Mouse (Mus musculus) forebrain, embryonic 11.5 days (tissue): ENCODE results near the gene Atcay. TPM values are rescaled to one million over a fixed set of nuclear protein-coding genes. Genes with fewer than 3 reads are reported as not detected.
A peak's percentile ranks its signal among the peaks of the same experiment; 100 is the strongest.

ENCODE experiments used
- ATAC-seq: fragments of 200-750 bp; cut with Nextera tagmentation; replicated peaks from 2 replicates; pipeline ENCODE4 v1.8.0; 2017; ENCODE audit warnings: moderate TSS enrichment; ENCODE audit not compliant: low FRiP score
- DNase-seq: peaks from one replicate; pipeline ENCODE4 v3.0.0-alpha.2; 2017; ENCODE audit warnings: low spot score
- H3K27ac ChIP-seq: fragments of 300-500 bp; sonication (generic); 2 replicates; pipeline ENCODE4 v1.5.1; 2014; ENCODE audit warnings: low read depth, low read length
- H3K27me3 ChIP-seq: fragments of 300-500 bp; sonication (generic); 2 replicates; pipeline ENCODE4 v1.6.1; 2014; ENCODE audit warnings: mild to moderate bottlenecking, low read length, mixed read lengths; ENCODE audit not compliant: control insufficient read depth, insufficient read depth
- H3K36me3 ChIP-seq: fragments of 300-500 bp; sonication (generic); 2 replicates; pipeline ENCODE4 v1.6.1; 2014; ENCODE audit warnings: mild to moderate bottlenecking, low read length, moderate library complexity, mixed read lengths; ENCODE audit not compliant: control insufficient read depth, insufficient read depth
- H3K4me1 ChIP-seq: fragments of 300-500 bp; sonication (generic); replicated peaks from 2 replicates; pipeline ENCODE4 v1.6.1; 2014; ENCODE audit warnings: low read length, mixed read lengths; ENCODE audit not compliant: control insufficient read depth, insufficient read depth
- H3K4me2 ChIP-seq: fragments of 300-500 bp; sonication (generic); 2 replicates; pipeline ENCODE4 v1.6.1; 2014; ENCODE audit warnings: low read depth, mild to moderate bottlenecking, low read length, moderate library complexity, mixed read lengths; ENCODE audit not compliant: severe bottlenecking
- H3K4me3 ChIP-seq: fragments of 300-500 bp; sonication (generic); 2 replicates; pipeline ENCODE4 v1.5.1; 2014; ENCODE audit warnings: low read depth, low read length
- H3K9ac ChIP-seq: fragments of 300-500 bp; sonication (generic); 2 replicates; pipeline ENCODE4 v1.6.1; 2014; ENCODE audit warnings: low read length
- H3K9me3 ChIP-seq: fragments of 300-500 bp; sonication (generic); 2 replicates; pipeline ENCODE4 v1.6.1; 2016; ENCODE audit warnings: low read length, mixed read lengths; ENCODE audit not compliant: control insufficient read depth
- WGBS: fragments of 180-500 bp; shearing (Covaris S2); extraction: QIAGEN DNeasy Blood & Tissue Kit; methylation state at CpG from one replicate; pipeline ENCODE4 v1.1.7; 2014; 5-methylcytosine and 5-hydroxymethylcytosine counted together
- polyA plus RNA-seq: library from polyadenylated mRNA; unstranded; fragments of >200 nt; fragmentation: Nextera tagmentation; extraction: Ambion mirVana; gene quantifications from 2 replicates; pipeline ENCODE4 v1.2.1, GENCODE M21; 2014

Atcay gene
- polyA plus RNA-seq, 1 experiment from 2014 or later, result 20.9 TPM

DNA sequence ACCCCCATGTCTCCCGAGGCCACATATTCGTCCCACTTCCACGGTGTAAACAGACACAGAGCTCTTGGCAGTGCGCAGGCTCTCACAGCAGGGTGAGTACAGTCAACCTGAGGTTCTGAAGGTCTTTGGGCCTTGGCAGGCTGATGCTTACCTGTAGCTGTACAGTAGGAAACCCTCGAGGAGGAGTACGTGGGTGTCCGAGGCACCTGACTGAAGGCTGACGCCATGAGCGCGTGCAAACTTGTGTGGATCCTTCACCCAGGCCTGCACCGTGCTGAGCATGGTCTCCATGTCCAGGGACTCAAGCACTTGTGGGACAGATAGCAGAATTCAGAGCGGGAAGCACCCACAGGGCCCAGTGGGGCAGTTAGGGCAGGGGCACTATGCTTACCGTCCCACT is 30.5 kb downstream of the Atcay start:
- Histone ChIP-seq H3K9me3 (no peaks in the 10 kb centered on the region), H3K4me3 (no peak overlapping the region), H3K27me3 (peaks cover 12% of the 10 kb centered on the region), H3K9ac (no peak overlapping the region), H3K27ac (no peak overlapping the region), H3K4me1 (no peaks in the 10 kb centered on the region), H3K36me3 (no peaks in the 10 kb centered on the region), H3K4me2 (no peak overlapping the region)
- DNase-seq (no peak), ATAC-seq (no peak)
- WGBS, result 86% methylated on average over 13 of the region's 13 CpGs

DNA sequence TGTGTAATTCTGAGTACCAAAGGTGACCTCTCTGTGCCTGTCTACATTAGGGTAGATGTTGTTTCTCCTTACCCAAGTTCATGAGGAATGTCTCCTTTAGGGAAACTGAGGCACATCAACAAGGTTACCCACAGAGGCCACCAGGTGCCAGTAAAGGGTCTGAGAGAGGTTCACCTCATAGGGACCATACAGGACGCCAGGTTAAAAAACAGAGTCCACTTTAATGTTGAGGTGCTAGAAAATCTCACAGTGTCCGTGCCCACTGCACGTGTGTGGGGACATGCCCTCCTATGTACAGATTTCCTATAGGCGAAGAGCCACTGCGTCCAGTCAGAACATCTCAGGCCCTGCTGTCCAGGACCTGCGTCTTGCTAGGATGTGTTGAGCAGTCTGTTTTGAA is 31.6 kb downstream of the Atcay start:
- H3K4me1 ChIP-seq, result peaks cover 6% of the 10 kb centered on the region; the same call in 1 of the 2 replicates
- WGBS, result 87% methylated on average over 6 of the region's 6 CpGs
- no peak overlapping the region for H3K4me3 ChIP-seq
- no peaks in the 10 kb centered on the region for H3K9me3 ChIP-seq
- no peak overlapping the region for H3K27ac ChIP-seq
- ATAC-seq (no peak), DNase-seq (no peak)
- H3K36me3 ChIP-seq, result no peaks in the 10 kb centered on the region
- H3K4me2 ChIP-seq, result no peak overlapping the region
- H3K27me3 ChIP-seq, result peaks cover 23% of the 10 kb centered on the region
- no peak overlapping the region for H3K9ac ChIP-seq

DNA sequence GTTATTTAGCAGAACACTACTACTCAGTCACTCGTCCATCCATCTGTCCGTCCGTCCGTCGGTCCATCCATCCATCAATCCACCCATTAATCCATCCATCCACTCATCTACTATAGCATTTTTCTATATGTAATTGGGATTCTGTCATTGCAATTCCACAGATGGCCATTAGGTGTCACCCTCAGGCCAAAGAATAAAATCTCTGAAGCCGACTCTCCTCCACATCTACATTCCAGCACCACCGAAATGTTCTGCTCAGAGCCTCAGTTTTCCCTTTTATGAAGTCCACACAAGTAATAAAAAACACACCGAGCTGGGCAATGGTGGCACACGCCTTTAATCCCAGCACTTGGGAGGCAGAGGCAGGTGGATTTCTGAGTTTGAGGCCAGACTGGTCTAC is 32.4 kb downstream of the Atcay start:
- H3K36me3 ChIP-seq, result no peaks in the 10 kb centered on the region
- 3% methylated on average over 9 of the region's 9 CpGs for WGBS
- no peak overlapping the region for H3K4me3 ChIP-seq
- H3K9ac ChIP-seq, result no peak overlapping the region
- no peak overlapping the region for H3K4me2 ChIP-seq
- H3K27ac ChIP-seq, result no peak overlapping the region
- H3K9me3 ChIP-seq, result no peaks in the 10 kb centered on the region
- peaks cover 8% of the 10 kb centered on the region; the same call in 1 of the 2 replicates for H3K4me1 ChIP-seq
- peaks cover 26% of the 10 kb centered on the region for H3K27me3 ChIP-seq
- DNase-seq, result peak; percentile 71
- ATAC-seq, result no peak

DNA sequence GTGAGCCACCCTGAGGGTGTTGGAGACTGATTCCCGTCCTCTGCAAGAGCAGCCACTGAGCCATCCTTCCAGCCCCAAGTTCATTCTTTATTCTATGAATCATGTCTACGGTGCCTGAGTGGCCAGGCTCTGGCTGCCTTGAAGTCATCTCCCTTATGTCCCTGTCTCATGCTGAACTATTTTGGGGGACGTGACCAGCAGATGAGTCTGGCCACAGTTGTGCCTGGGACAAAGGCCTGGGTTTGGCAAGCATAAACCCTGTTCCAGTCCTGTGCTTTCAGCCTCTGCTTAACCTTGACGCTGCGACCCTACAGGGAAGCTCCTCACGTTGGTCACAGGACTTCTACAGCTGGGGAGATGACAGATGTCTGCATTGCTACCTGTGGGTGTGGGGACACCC is 33.3 kb downstream of the Atcay start:
- no peak for DNase-seq
- no peak for ATAC-seq
- H3K9me3 ChIP-seq, result no peaks in the 10 kb centered on the region
- no peak overlapping the region for H3K27ac ChIP-seq
- H3K36me3 ChIP-seq, result no peaks in the 10 kb centered on the region
- peaks cover 13% of the 10 kb centered on the region for H3K4me1 ChIP-seq
- peaks cover 27% of the 10 kb centered on the region for H3K27me3 ChIP-seq
- no peak overlapping the region for H3K9ac ChIP-seq
- WGBS, result 52% methylated on average over 6 of the region's 6 CpGs
- H3K4me2 ChIP-seq, result no peak overlapping the region
- no peak overlapping the region for H3K4me3 ChIP-seq

DNA sequence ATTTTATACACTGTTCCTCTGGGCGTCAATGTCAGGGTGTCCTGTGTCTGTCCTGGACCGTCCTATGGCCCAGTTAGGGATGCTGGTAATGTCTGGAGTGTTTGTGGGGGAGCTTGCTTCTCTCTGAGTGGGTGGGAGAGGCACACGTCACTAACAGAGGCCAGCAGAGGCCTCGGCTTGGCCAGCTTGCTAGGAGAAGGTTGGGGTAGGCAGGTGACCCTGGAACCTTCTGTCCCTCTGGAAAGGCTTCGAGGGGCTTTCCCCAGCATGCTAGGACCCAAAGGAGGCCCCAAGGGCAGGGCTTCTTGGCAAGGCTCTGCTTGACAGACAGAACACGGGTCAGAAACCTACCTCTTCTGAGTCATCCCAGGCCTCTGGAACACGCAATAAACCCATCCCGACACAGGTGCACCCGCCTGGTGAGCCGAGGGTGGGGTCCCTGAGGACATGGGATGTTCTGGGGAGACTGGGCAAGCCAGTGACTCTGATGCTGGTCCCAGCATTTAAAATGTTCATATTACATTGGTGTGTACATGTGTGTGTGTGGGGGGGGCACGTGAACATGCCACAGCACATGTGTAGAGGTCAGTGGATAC is 34.1 kb downstream of the Atcay start:
- no peak overlapping the region for H3K27ac ChIP-seq
- ATAC-seq (no peak), DNase-seq (no peak)
- peaks cover 27% of the 10 kb centered on the region for H3K27me3 ChIP-seq
- H3K4me2 ChIP-seq, result no peak overlapping the region
- 71% methylated on average over 11 of the region's 11 CpGs for WGBS
- H3K4me3 ChIP-seq, result no peak overlapping the region
- no peaks in the 10 kb centered on the region for H3K36me3 ChIP-seq
- H3K9me3 ChIP-seq, result no peaks in the 10 kb centered on the region
- H3K4me1 ChIP-seq, result peaks cover 13% of the 10 kb centered on the region
- no peak overlapping the region for H3K9ac ChIP-seq

DNA sequence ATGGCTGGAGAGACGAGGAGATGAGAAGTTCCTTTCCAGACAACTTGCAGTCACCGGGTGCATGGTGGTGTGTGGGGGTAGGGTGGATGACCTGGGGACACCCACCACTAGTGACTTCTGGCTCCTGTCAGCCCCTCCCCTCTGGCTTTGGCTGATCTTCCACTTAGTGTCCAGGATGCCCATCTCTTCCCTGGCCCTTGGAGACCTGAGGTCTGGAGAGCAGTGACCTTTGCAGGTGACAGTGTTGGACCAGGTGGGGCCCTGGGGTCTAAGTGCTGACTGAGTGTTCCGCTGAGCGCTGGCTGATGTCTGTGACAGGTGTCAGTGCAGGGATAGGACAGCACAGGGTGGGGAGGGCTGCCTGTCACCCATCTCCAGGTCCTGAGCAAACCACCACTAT is 35.3 kb downstream of the Atcay start:
- Histone ChIP-seq H3K9ac (no peak overlapping the region), H3K27ac (no peak overlapping the region), H3K36me3 (no peaks in the 10 kb centered on the region; the same call in 1 of the 2 replicates), H3K4me2 (no peak overlapping the region), H3K9me3 (no peaks in the 10 kb centered on the region), H3K4me3 (no peak overlapping the region), H3K27me3 (peaks cover 27% of the 10 kb centered on the region), H3K4me1 (peaks cover 13% of the 10 kb centered on the region)
- no peak for DNase-seq
- WGBS, result 73% methylated on average over 4 of the region's 4 CpGs
- no peak for ATAC-seq

DNA sequence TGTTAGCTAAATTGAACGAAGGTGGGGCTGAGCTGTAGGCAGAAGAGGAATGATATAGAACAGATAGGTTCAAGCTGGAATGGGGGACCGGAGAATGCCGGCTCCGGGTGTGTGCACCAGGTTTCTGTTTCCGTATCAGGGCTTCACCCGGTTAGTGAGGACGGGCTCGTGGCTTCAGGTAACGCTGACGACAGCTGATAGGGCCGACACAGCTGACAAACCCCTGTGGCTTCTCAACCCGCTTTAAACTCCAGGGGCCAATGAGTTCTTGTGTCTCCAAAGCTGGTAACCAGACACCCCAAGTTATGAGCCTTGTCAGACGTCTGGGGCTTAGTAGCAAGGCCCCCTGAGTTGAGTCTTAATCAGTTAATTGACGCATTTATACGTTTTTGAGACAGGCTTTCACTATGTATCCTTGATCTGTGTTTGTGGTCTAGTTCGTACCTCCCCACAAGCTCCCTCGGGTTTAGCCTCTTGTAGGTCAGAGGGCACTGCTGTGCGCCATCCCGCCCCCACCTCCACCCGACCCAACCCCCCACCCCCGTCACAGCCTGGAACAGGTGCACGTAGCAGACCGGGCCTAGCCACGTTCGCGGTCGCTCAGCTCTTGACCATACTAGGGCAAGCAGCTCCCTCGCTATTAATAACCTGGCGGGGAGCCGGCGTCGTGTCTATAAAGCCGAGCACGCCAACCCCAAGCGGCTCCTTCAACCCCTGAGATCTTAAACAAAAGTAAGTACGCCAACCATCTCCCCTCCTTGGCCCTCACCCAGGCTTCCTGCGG is 36.5 kb downstream of the Atcay start:
- no peak overlapping the region for H3K4me3 ChIP-seq
- H3K9me3 ChIP-seq, result no peaks in the 10 kb centered on the region
- DNase-seq (no peak), ATAC-seq (no peak)
- no peaks in the 10 kb centered on the region; the same call in 1 of the 2 replicates for H3K36me3 ChIP-seq
- no peak overlapping the region for H3K9ac ChIP-seq
- H3K4me2 ChIP-seq, result peak overlapping the region; percentile 2; the same call in 1 of the 2 replicates
- no peak overlapping the region for H3K27ac ChIP-seq
- 14% methylated on average over 37 of the region's 37 CpGs for WGBS
- peaks cover 13% of the 10 kb centered on the region for H3K4me1 ChIP-seq
- H3K27me3 ChIP-seq, result peaks cover 27% of the 10 kb centered on the region

DNA sequence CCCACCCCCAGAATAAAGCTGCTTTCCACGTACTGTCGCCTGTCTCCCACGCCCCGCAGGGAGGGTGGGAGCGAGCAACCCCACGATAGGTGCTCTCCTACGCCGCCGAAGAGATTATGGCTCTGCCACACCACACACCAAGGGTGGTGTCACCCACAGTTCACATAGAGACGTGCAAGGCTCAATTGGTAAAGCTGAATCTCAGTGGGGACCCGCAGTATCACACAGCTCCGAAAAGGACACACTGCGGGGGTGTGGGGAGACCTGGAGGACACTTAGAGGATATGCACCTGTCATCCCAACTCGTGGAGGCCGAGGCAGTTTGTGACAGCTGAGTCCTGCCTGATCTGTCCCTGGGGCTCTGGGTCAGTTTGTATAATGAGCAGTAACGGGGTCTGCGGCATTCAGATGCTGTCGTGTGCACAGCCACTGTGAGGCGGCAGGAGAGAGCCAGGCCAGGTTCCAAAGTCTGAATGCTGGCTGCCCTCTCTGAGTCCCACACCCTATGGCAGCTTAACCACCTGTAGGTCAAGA is 37.6 kb downstream of the Atcay start:
- peaks cover 13% of the 10 kb centered on the region for H3K4me1 ChIP-seq
- H3K4me3 ChIP-seq, result peak overlapping the region; percentile 54
- no peak for DNase-seq
- 2% methylated on average over 19 of the region's 19 CpGs for WGBS
- H3K27ac ChIP-seq, result peak overlapping the region; percentile 74
- peak; percentile 42 for ATAC-seq
- H3K9ac ChIP-seq, result peak overlapping the region; percentile 73
- peak overlapping the region; percentile 97 for H3K4me2 ChIP-seq
- no peaks in the 10 kb centered on the region; the same call in 1 of the 2 replicates for H3K36me3 ChIP-seq
- no peaks in the 10 kb centered on the region for H3K9me3 ChIP-seq
- H3K27me3 ChIP-seq, result peaks cover 27% of the 10 kb centered on the region
